Mouse (Mus musculus) heart, postnatal 0 days (tissue): ENCODE results near the gene Atg4d.

ENCODE experiments used
- CTCF ChIP-seq: IDR thresholded peaks from 2 replicates; pipeline ENCODE4 v1.5.1; 2016; ENCODE audit warnings: antibody characterized with exemption, control low read depth, low read depth
- EP300 ChIP-seq: IDR thresholded peaks from 2 replicates; pipeline ENCODE4 v1.6.1; 2016; ENCODE audit warnings: antibody characterized with exemption, low read depth

GRCm38 (mm10) chr9:21232867-21233266, 32.2 kb upstream of the Atg4d start:
- no peak for TF ChIP-seq EP300
- no peak for TF ChIP-seq CTCF
